Mouse (Mus musculus) liver, postnatal 0 days (tissue): ENCODE data around the gene Wfdc6b. TPM values are rescaled to one million over a fixed set of nuclear protein-coding genes. Genes with fewer than 3 reads are reported as not detected.

Experiments used
- ATAC-seq: fragments of 200-750 bp; cut with Nextera tagmentation; 2 replicates; pipeline ENCODE4 v1.8.0; 2017; ENCODE audit warnings: mild to moderate bottlenecking, moderate library complexity
- DNase-seq: peaks from one replicate; pipeline ENCODE4 v3.0.0-alpha.2; 2016
- H3K27ac ChIP-seq: fragments of 300-500 bp; sonication (generic); 2 replicates; pipeline ENCODE4 v1.5.1; 2014; ENCODE audit warnings: antibody characterized with exemption, moderate library complexity, mild to moderate bottlenecking, low read depth
- H3K27me3 ChIP-seq: fragments of 300-500 bp; sonication (generic); 2 replicates; pipeline ENCODE4 v1.6.1; 2014; ENCODE audit warnings: low read length, control low read depth, mixed read lengths; ENCODE audit not compliant: insufficient read depth
- H3K36me3 ChIP-seq: fragments of 300-500 bp; sonication (generic); replicated peaks from 2 replicates; pipeline ENCODE4 v1.6.1; 2014; ENCODE audit warnings: mild to moderate bottlenecking, control low read depth, low read length, moderate library complexity, mixed read lengths; ENCODE audit not compliant: insufficient read depth
- H3K4me1 ChIP-seq: fragments of 300-500 bp; sonication (generic); 2 replicates; pipeline ENCODE4 v1.6.1; 2014; ENCODE audit warnings: antibody characterized with exemption, mild to moderate bottlenecking, control low read depth; ENCODE audit not compliant: insufficient read depth
- H3K4me2 ChIP-seq: fragments of 300-500 bp; sonication (generic); 2 replicates; pipeline ENCODE4 v1.6.1; 2014; ENCODE audit warnings: low read depth, mild to moderate bottlenecking, low read length, moderate library complexity, mixed read lengths
- H3K4me3 ChIP-seq: fragments of 300-500 bp; sonication (generic); 2 replicates; pipeline ENCODE4 v1.5.1; 2014; ENCODE audit warnings: low read depth, low read length
- H3K9ac ChIP-seq: fragments of 300-500 bp; sonication (generic); replicated peaks from 2 replicates; pipeline ENCODE4 v1.6.1; 2014; ENCODE audit warnings: mild to moderate bottlenecking, moderate library complexity
- H3K9me3 ChIP-seq: fragments of 300-500 bp; sonication (generic); 2 replicates; pipeline ENCODE4 v1.6.1; 2016; ENCODE audit warnings: mild to moderate bottlenecking, control low read depth, low read length, mixed read lengths
- CTCF ChIP-seq: sonication (generic); IDR thresholded peaks from 2 replicates; pipeline ENCODE4 v1.5.1; 2016; ENCODE audit warnings: antibody characterized with exemption, low read depth
- EP300 ChIP-seq: IDR thresholded peaks from 2 replicates; pipeline ENCODE4 v1.6.1; 2016; ENCODE audit warnings: antibody characterized with exemption, low read depth, mild to moderate bottlenecking
- WGBS: fragments of 180-500 bp; shearing (Covaris S2); extraction: QIAGEN DNeasy Blood & Tissue Kit; methylation state at CpG from one replicate; pipeline ENCODE4 v1.1.7; 2014; ENCODE audit not compliant: insufficient replicate concordance; 5-methylcytosine and 5-hydroxymethylcytosine counted together
- polyA plus RNA-seq: library from polyadenylated mRNA; unstranded; fragments of >200 nt; fragmentation: Nextera tagmentation; extraction: Ambion mirVana; gene quantifications from 2 replicates; pipeline ENCODE4 v1.2.1, GENCODE M21; 2015

Gene Wfdc6b
- polyA plus RNA-seq, 1 experiment from 2014 or later = not detected

GRCm38 (mm10) chr2:164619050-164619449 lies 5.7 kb downstream of the Wfdc6b start:
- no peak for TF ChIP-seq EP300
- TF ChIP-seq CTCF = no peak
- no peaks in the 10 kb centered on the region for H3K4me1 ChIP-seq
- no peak for DNase-seq
- WGBS = 72% methylated on average over 5 of the region's 5 CpGs
- H3K9me3 ChIP-seq = no peaks in the 10 kb centered on the region
- no peak overlapping the region for H3K4me3 ChIP-seq
- no peaks in the 10 kb centered on the region for H3K36me3 ChIP-seq
- no peak for ATAC-seq
- H3K27me3 ChIP-seq = no peaks in the 10 kb centered on the region
- no peak overlapping the region for H3K9ac ChIP-seq
- no peak overlapping the region for H3K27ac ChIP-seq
- H3K4me2 ChIP-seq = no peak overlapping the region

GRCm38 (mm10) chr2:164621775-164622174 lies 8.5 kb downstream of the Wfdc6b start:
- 74% methylated on average over 4 of the region's 4 CpGs for WGBS
- Histone ChIP-seq H3K27me3 (no peaks in the 10 kb centered on the region), H3K4me1 (no peaks in the 10 kb centered on the region), H3K36me3 (no peaks in the 10 kb centered on the region), H3K4me3 (no peak overlapping the region), H3K4me2 (no peak overlapping the region), H3K27ac (no peak overlapping the region), H3K9me3 (no peaks in the 10 kb centered on the region), H3K9ac (no peak overlapping the region)
- TF ChIP-seq CTCF = 0 out of 2 replicates have a peak, but pooled peaks have one; percentile 7
- TF ChIP-seq EP300 = no peak
- DNase-seq (no peak), ATAC-seq (no peak)

- Histone ChIP-seq H3K9ac (no peak overlapping the region), H3K9me3 (no peaks in the 10 kb centered on the region), H3K4me3 (no peak overlapping the region), H3K36me3 (no peaks in the 10 kb centered on the region), H3K27ac (no peak overlapping the region), H3K4me2 (no peak overlapping the region), H3K4me1 (no peaks in the 10 kb centered on the region), H3K27me3 (no peaks in the 10 kb centered on the region)
- no peak for DNase-seq
- no peak for ATAC-seq
- no peak for TF ChIP-seq EP300
- TF ChIP-seq CTCF = peak; percentile 49
- 69% methylated on average over 9 of the region's 9 CpGs for WGBS
These were observed 21.9 kb downstream of the Wfdc6b start for GRCm38 (mm10) chr2:164635266-164635665.

- H3K9me3 ChIP-seq = no peaks in the 10 kb centered on the region
These were observed 25.4 kb downstream of the Wfdc6b start, which contains the start of gene Wfdc16 for GRCm38 (mm10) chr2:164638696-164639095. Gene Wfdc16, minus strand, starts transcription at chr2:164638796.

GRCm38 (mm10) chr2:164641129-164641528 lies 27.8 kb downstream of the Wfdc6b start:
- 39% methylated on average over 7 of the region's 7 CpGs for WGBS
- H3K4me1 ChIP-seq = 0 out of 2 replicates have a peak, but pooled peaks cover 2% of the 10 kb centered on the region
- DNase-seq (peak; percentile 20), ATAC-seq (no peak)
- H3K27me3 ChIP-seq = no peaks in the 10 kb centered on the region
- no peaks in the 10 kb centered on the region for H3K9me3 ChIP-seq
- TF ChIP-seq EP300 (no peak), CTCF (no peak)
- no peak overlapping the region for H3K9ac ChIP-seq
- H3K36me3 ChIP-seq = no peaks in the 10 kb centered on the region
- H3K27ac ChIP-seq = no peak overlapping the region
- no peak overlapping the region for H3K4me3 ChIP-seq
- no peak overlapping the region for H3K4me2 ChIP-seq

More at GRCm38 (mm10) chr2:164638696-164639095, 25.4 kb downstream of the Wfdc6b start, which contains the start of gene Wfdc16:
- no peak for TF ChIP-seq CTCF
- no peak for TF ChIP-seq EP300
- H3K9ac ChIP-seq = no peak within 1 kb of the TSS
- no peak for ATAC-seq
- no peak for DNase-seq
- H3K27me3 ChIP-seq = no peaks in the 10 kb centered on the region
- WGBS = 74% methylated on average over 3 of the region's 3 CpGs
- H3K4me3 ChIP-seq = no peak within 1 kb of the TSS
- H3K27ac ChIP-seq = no peak within 1 kb of the TSS
- no peaks in the 10 kb centered on the region for H3K36me3 ChIP-seq
- H3K4me1 ChIP-seq = 0 out of 2 replicates have a peak, but pooled peaks cover 2% of the 10 kb centered on the region
- H3K4me2 ChIP-seq = no peak within 1 kb of the TSS

DNA sequence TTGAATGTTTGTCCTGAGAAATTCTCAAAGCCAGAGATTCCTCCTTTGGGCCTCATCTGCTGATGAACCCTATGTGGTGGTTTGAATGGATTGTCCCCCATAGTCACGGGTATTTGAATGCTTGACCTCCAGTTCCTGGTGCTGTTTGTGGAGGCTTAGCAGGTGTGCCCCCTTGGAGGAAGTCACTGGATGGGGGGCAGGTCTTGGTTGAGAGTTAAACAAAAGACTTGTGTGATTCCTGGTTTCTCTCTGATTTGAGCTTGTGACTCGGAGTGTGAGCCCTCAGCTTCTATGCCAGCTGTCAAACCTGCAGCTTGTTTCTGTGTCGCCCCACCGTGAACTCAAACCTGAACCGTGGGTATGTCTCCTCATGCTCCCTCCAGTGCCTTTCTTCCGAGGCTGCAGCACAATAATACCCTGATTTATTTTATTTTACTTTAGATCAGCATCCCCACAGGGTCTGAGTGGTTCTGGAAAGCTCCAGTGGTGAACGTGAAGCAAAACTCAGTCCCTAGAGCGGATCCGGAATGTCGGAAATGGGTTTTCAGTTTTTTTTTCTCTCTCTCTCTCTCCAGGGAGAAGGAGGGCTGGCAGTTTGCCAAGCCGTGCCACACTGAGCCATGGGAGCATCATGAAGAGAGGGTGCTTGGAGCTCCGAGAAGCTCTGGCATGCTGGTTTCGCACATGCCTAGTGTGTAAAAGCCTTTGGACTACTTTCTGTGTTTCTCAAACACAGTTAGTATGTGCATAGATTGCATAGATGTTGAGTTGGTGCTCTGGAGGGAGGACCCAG lies 28.8 kb downstream of the Wfdc6b start:
- Histone ChIP-seq H3K27me3 (no peaks in the 10 kb centered on the region), H3K4me2 (no peak overlapping the region), H3K4me3 (no peak overlapping the region), H3K36me3 (no peaks in the 10 kb centered on the region), H3K27ac (no peak overlapping the region), H3K9ac (no peak overlapping the region), H3K9me3 (no peaks in the 10 kb centered on the region), H3K4me1 (0 out of 2 replicates have a peak, but pooled peaks cover 2% of the 10 kb centered on the region)
- no peak for DNase-seq
- TF ChIP-seq CTCF (no peak), EP300 (no peak)
- no peak for ATAC-seq
- WGBS = 82% methylated on average over 13 of the region's 13 CpGs
